24 mouse cellular contexts compared by ENCODE assay signal in genomic region chr13:37111747-37112146, GRCm38 (mm10).
"Had no signal": no experiment of that assay in that cellular context is flagged by ENCODE, and none has a peak within 500 bp of the region (broad histone marks: within the 10 kb centered on the region; RNA-seq: fewer than 3 reads in every experiment).

No protein-coding gene starts in this region.

- DNase-seq: gastrocnemius, postnatal 14 days; gastrocnemius, postnatal 36 days; heart, postnatal 10 days; heart, postnatal 4 days; kidney, adult 18-20 months; kidney, adult 8-10 months; kidney, postnatal 10 days; kidney, postnatal 25 days; kidney, postnatal 4 days; liver; liver, embryonic 13.5 days had no signal

- H3K27me3 ChIP-seq: heart, embryonic 12.5 days; hindbrain, embryonic 12.5 days; intestine, embryonic 15.5 days; limb, embryonic 12.5 days; liver, embryonic 13.5 days had no signal

- H3K27ac ChIP-seq: heart, embryonic 10.5 days; hindbrain, embryonic 10.5 days; hindbrain, embryonic 12.5 days; hindbrain, embryonic 14.5 days; intestine, embryonic 15.5 days; layer of hippocampus, adult 2 months; left cerebral cortex, adult 2 months; limb, embryonic 12.5 days; liver, embryonic 13.5 days had no signal

- H3K36me3 ChIP-seq: heart, embryonic 10.5 days; heart, embryonic 12.5 days; hindbrain, embryonic 10.5 days; hindbrain, embryonic 12.5 days; intestine, embryonic 15.5 days; limb, embryonic 10.5 days; limb, embryonic 12.5 days; liver, embryonic 13.5 days had no signal

- H3K4me1 ChIP-seq: heart, embryonic 10.5 days; hindbrain, embryonic 10.5 days; hindbrain, embryonic 12.5 days; intestine, embryonic 15.5 days; liver, embryonic 13.5 days had no signal

- H3K4me3 ChIP-seq: heart, embryonic 10.5 days; heart, embryonic 12.5 days; hindbrain, embryonic 10.5 days; hindbrain, embryonic 12.5 days; intestine, embryonic 15.5 days; layer of hippocampus, adult 2 months; left cerebral cortex, adult 2 months; limb, embryonic 10.5 days; limb, embryonic 12.5 days; liver, embryonic 13.5 days had no signal

- H3K9me3 ChIP-seq: heart, embryonic 10.5 days; heart, embryonic 12.5 days; hindbrain, embryonic 10.5 days; hindbrain, embryonic 12.5 days; intestine, embryonic 15.5 days; limb, embryonic 10.5 days; limb, embryonic 12.5 days; liver, embryonic 13.5 days had no signal

- ATAC-seq: hindbrain, embryonic 16.5 days; inflammation-experienced regulatory T-cells, adult 6 months; intestine, embryonic 15.5 days; intestine, postnatal 0 days had no signal
